Mouse (Mus musculus) olfactory bulb, adult 2 months (tissue): ENCODE data around the gene Zfhx3.

ENCODE experiments used
- CTCF ChIP-seq: fragments of 200-500 bp; IDR thresholded peaks from 2 replicates; pipeline ENCODE4 v1.5.1; 2012; ENCODE audit warnings: low read depth, mild to moderate bottlenecking, low read length, moderate library complexity; ENCODE audit not compliant: insufficient read depth
- POLR2A ChIP-seq: fragments of 200-500 bp; IDR thresholded peaks from 2 replicates; pipeline ENCODE4 v1.6.1; 2012; ENCODE audit warnings: mild to moderate bottlenecking, low read depth, low read length, moderate library complexity; ENCODE audit not compliant: insufficient read depth

GRCm38 (mm10) chr8:108701381-108702175, 759.1 kb downstream of the Zfhx3 start:
- TF ChIP-seq CTCF (no peak), POLR2A (no peak)
